Mouse (Mus musculus) lung, embryonic 16.5 days (tissue): ENCODE results near the gene Eml4. TPM values are rescaled to one million over a fixed set of nuclear protein-coding genes. Genes with fewer than 3 reads are reported as not detected.
A peak's percentile ranks its signal among the peaks of the same experiment; 100 is the strongest.

Experiments
- ATAC-seq: fragments of 200-750 bp; cut with Nextera tagmentation; 2 replicates; pipeline ENCODE4 v1.8.0; 2017; ENCODE audit warnings: low read depth, mild to moderate bottlenecking, moderate library complexity
- H3K27ac ChIP-seq: fragments of 300-500 bp; sonication (generic); 2 replicates; pipeline ENCODE4 v1.5.1; 2014; ENCODE audit warnings: mild to moderate bottlenecking, control low read depth, low read length
- H3K27me3 ChIP-seq: fragments of 300-500 bp; sonication (generic); 2 replicates; pipeline ENCODE4 v1.6.1; 2014; ENCODE audit warnings: low read depth, low read length, mixed read lengths; ENCODE audit not compliant: control insufficient read depth, insufficient read depth
- H3K36me3 ChIP-seq: fragments of 300-500 bp; sonication (generic); 2 replicates; pipeline ENCODE4 v1.6.1; 2014; ENCODE audit warnings: low read length; ENCODE audit not compliant: control insufficient read depth, insufficient read depth
- H3K4me1 ChIP-seq: fragments of 300-500 bp; sonication (generic); replicated peaks from 2 replicates; pipeline ENCODE4 v1.6.1; 2014; ENCODE audit warnings: low read length, mixed read lengths; ENCODE audit not compliant: control insufficient read depth, insufficient read depth
- H3K4me2 ChIP-seq: fragments of 300-500 bp; sonication (generic); 2 replicates; pipeline ENCODE4 v1.6.1; 2014; ENCODE audit warnings: low read depth, low read length, control low read depth
- H3K4me3 ChIP-seq: fragments of 300-500 bp; sonication (generic); 2 replicates; pipeline ENCODE4 v1.5.1; 2014; ENCODE audit warnings: mild to moderate bottlenecking, low read length, control low read depth
- H3K9ac ChIP-seq: fragments of 300-500 bp; sonication (generic); 2 replicates; pipeline ENCODE4 v1.6.1; 2014; ENCODE audit warnings: low read length, control low read depth
- H3K9me3 ChIP-seq: fragments of 300-500 bp; sonication (generic); 2 replicates; pipeline ENCODE4 v1.6.1; 2016; ENCODE audit warnings: low read length; ENCODE audit not compliant: control insufficient read depth
- WGBS: fragments of 180-500 bp; shearing (Covaris S2); extraction: QIAGEN DNeasy Blood & Tissue Kit; methylation state at CpG from one replicate; pipeline ENCODE4 v1.1.7; 2014; 5-methylcytosine and 5-hydroxymethylcytosine counted together
- polyA plus RNA-seq: library from polyadenylated mRNA; unstranded; fragments of >200 nt; fragmentation: Nextera tagmentation; extraction: Ambion mirVana; gene quantifications from 2 replicates; pipeline ENCODE4 v1.2.1, GENCODE M21; 2015

Eml4 gene
- polyA plus RNA-seq, 1 experiment from 2014 or later, result 28.6 TPM

DNA sequence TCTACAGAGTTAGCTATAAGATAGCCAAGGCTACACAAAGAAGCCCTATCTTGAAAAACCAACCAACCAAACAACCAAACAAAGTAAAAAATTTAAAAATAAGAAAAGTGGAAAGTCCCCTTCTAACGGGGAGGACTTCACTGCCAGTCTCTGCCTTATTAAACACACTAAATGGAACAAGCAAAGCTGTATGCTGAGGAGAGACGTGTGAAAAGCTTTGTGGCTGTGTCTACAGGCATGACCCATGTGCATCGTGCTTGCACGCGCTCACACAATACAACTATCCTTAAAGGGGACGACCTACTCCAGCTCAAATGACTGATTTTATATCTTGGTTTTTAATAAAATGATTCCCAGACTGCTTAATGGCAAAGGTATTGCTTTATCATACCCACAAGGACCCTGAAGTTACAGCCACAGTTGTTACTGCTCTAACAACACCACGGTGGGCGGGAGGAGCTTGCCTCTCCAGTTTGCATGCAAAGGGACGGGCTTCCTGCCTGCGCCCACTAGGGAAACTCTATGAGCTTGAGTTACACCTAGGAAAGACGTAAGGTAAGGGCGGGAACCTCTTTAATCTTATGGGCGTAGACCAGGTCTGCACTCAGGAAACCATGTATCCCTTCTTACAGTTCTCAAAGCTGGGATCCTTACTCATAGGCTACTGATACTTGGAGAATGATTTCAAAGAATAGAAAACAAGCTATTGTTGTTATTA lies 11.2 kb upstream of the Eml4 start:
- Histone ChIP-seq H3K4me1 (peaks cover 10% of the 10 kb centered on the region), H3K36me3 (no peaks in the 10 kb centered on the region), H3K9ac (no peak overlapping the region), H3K4me2 (no peak overlapping the region), H3K9me3 (no peaks in the 10 kb centered on the region), H3K4me3 (no peak overlapping the region), H3K27me3 (no peaks in the 10 kb centered on the region), H3K27ac (no peak overlapping the region)
- peak; percentile 37; the same call in 1 of the 2 replicates for ATAC-seq
- 68% methylated on average over 13 of the region's 13 CpGs for WGBS

DNA sequence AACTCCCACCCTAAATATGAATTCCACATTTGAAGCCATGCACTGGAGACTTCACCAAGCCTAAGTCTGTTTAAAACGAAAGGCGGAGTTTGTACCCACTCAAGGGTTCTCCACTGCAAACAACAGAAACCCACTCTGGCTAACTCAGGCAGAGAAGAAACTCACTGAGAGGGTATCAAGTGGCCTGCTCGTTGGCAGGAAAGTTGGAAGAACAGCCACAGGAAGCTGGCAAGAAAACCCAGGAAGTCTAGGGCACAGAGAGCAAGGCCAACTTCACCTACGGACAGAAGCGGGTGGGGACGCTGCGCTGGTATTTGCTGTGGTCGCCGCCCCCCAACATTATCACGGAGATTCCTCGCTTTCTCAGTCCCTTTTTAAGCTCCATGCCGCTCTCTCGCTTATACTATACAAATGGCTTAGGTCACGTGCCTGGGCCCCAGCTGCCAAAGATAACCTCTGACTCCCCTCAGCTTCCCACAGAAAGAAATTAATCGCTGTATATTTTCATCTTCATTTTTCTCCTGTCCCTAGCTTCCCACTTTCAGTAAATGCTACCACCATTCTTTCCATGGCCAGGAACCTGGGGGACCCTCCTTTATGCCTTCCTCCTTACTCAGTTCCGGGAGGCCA lies 9.7 kb upstream of the Eml4 start:
- no peaks in the 10 kb centered on the region for H3K27me3 ChIP-seq
- peak overlapping the region; percentile 21 for H3K4me2 ChIP-seq
- H3K9me3 ChIP-seq, result no peaks in the 10 kb centered on the region; the same call in 1 of the 2 replicates
- 23% methylated on average over 16 of the region's 16 CpGs for WGBS
- peaks cover 7% of the 10 kb centered on the region for H3K4me1 ChIP-seq
- H3K27ac ChIP-seq, result peak overlapping the region; percentile 87
- no peak overlapping the region for H3K4me3 ChIP-seq
- H3K36me3 ChIP-seq, result no peaks in the 10 kb centered on the region
- peak; percentile 89 for ATAC-seq
- peak overlapping the region; percentile 32; the same call in 1 of the 2 replicates for H3K9ac ChIP-seq

DNA sequence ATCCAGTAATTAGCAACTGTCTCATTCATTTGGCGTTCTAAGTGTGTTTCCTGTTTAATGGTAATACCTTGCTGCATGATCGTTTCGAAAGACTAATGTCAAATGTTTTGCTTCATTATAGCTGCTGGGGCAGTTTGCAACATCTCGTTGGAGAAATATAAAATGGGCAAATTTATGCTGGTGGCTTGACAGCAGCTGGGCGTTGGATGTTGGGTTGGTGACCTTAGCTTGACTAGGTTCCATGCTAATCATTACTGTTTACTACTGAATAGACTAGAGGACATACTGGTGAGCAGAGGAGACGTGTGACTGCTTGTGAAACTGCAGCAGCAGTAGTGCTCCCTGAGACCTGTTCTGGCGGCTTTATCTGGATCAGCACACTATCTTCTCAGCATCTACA lies 6.5 kb upstream of the Eml4 start:
- H3K36me3 ChIP-seq, result no peaks in the 10 kb centered on the region
- H3K9me3 ChIP-seq, result no peaks in the 10 kb centered on the region; the same call in 1 of the 2 replicates
- H3K27ac ChIP-seq, result no peak overlapping the region
- peaks cover 7% of the 10 kb centered on the region for H3K4me1 ChIP-seq
- 66% methylated on average over 7 of the region's 7 CpGs for WGBS
- no peak for ATAC-seq
- H3K4me2 ChIP-seq, result no peak overlapping the region
- no peaks in the 10 kb centered on the region for H3K27me3 ChIP-seq
- no peak overlapping the region for H3K4me3 ChIP-seq
- H3K9ac ChIP-seq, result no peak overlapping the region

DNA sequence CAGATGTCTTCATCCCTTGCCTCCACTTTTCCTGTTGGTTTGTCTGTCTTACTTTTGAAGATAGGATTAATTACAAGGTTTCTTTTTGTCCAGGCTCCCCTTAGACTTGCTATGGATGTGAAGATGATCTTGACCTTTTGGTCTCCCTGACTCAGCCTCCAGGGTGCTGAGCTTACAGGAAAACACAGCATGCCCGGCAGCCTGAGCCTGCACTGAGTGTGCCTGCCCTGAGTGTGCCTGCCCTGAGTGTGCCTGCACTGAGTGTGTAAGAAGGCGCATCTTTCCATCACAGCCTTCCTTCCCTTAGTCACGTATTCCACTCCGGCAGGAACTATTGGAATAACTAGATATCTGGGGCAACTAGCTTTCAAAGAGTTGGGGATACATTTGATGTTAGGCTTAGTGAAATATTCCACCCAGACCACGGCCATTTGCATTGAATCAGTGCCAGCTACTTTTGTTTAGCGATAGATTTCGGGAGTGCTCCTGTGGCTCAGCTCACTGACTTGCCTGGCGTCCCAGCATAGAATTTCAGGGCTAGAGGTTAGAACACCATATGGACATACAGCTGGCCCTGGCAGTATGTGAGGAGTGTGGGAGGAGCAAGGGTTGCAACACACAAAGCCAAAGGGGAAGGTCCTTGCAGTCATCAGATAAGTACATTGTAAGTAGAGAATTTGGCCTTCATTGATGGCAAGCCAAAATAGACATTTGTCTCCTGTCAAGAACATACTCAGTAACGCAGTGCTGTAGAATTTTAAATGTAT lies 2.5 kb upstream of the Eml4 start:
- no peak overlapping the region for H3K27ac ChIP-seq
- no peak overlapping the region for H3K9ac ChIP-seq
- H3K4me2 ChIP-seq, result no peak overlapping the region
- no peak overlapping the region for H3K4me3 ChIP-seq
- H3K36me3 ChIP-seq, result no peaks in the 10 kb centered on the region
- 74% methylated on average over 9 of the region's 9 CpGs for WGBS
- peak; percentile 46 for ATAC-seq
- peaks cover 12% of the 10 kb centered on the region for H3K4me1 ChIP-seq
- no peaks in the 10 kb centered on the region; the same call in 1 of the 2 replicates for H3K9me3 ChIP-seq
- H3K27me3 ChIP-seq, result no peaks in the 10 kb centered on the region

DNA sequence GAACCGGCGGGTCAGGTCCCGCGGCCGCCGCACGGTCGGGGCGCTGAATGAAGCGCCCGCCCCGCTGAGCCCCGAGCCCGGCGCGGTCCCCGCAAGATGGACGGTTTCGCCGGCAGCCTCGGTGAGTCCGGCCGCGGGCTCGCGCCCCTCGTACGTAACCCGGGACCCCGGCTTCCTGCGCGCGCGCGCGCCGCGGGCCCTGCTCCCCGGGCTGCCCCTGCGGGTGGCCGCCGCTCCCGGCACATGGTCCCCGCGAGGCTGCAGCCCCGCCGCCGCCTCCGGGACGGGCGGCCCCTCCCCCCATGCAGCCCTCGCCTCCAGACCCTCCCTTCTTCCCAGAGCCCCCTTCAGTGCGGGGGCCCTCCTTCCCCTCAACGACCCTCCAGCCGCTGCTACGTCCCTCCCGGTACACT lies 394 bp downstream of the Eml4 start:
- no peaks in the 10 kb centered on the region for H3K9me3 ChIP-seq
- no peaks in the 10 kb centered on the region for H3K27me3 ChIP-seq
- H3K9ac ChIP-seq, result peak overlapping the region; percentile 91
- H3K4me3 ChIP-seq, result peak overlapping the region; percentile 83
- no peaks in the 10 kb centered on the region for H3K36me3 ChIP-seq
- peak overlapping the region; percentile 83 for H3K4me2 ChIP-seq
- WGBS, result under 1% methylated on average over 19 of the region's 57 CpGs
- peak overlapping the region; percentile 79 for H3K27ac ChIP-seq
- H3K4me1 ChIP-seq, result peaks cover 26% of the 10 kb centered on the region
- peak; percentile 54 for ATAC-seq

DNA sequence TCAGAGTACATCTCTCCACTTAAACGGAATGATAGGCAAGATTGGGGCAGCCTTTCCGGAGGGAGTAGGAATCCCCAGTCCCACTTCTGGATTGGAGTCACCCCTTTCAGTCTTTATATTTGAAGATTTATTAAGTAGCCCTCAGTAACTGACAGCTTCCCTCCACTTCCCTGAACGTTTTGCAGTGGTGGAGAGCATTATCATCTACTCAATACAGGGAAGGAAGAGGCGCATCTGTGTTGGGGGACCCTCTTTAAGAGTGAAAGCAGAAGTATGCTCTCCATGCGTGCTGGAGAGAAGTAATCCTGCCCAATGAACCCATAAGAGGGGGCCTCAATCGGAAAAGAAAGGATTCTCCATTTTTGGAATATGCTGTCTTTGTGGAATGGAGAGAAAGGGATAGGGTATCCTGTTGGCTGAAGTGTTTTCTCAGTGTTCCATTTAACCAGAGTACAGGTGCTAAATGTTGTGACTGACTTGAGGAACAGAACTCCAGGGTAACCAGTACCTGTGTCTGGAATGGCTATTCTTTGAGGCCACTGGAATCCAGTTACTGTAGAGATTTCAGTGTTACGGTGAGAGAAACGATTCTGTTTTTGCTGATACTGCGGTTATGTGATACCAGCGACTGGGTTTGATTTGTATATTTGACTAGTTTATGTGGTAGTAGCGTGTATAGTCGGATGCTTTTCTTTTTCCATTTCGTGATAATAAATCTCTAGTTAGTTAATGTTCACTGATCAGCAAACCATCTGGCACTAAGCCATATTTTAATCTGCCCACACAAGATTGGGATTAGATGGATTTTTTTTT lies 1.1 kb downstream of the Eml4 start:
- Histone ChIP-seq H3K4me3 (peak overlapping the region; percentile 83), H3K27me3 (no peaks in the 10 kb centered on the region), H3K27ac (peak overlapping the region; percentile 79), H3K4me1 (peaks cover 29% of the 10 kb centered on the region), H3K9me3 (no peaks in the 10 kb centered on the region), H3K9ac (peak overlapping the region; percentile 91), H3K36me3 (no peaks in the 10 kb centered on the region), H3K4me2 (peak overlapping the region; percentile 83)
- 2% methylated on average over 13 of the region's 13 CpGs for WGBS
- ATAC-seq, result no peak

DNA sequence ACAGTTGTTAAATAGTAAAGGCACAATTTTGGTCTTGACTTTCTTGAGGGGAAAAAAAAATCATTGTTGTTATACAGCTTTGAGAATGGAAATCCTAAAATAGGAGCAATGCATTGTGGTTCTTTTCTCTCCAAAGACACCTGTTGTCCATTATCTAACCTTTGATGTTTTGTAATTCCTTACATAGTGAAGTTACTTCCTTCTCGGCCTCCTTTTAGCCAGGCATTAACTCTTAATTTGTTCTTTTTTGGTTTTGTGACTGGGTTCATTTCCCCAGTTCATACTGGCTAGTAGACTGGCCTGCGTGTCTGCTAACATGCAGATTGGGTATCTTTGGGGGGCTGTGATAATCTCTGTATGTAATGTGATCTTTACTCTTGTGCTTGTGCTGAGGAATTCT lies 1.7 kb downstream of the Eml4 start:
- Histone ChIP-seq H3K4me3 (peak overlapping the region; percentile 23), H3K4me2 (peak overlapping the region; percentile 83), H3K4me1 (peaks cover 29% of the 10 kb centered on the region), H3K9me3 (no peaks in the 10 kb centered on the region), H3K36me3 (no peaks in the 10 kb centered on the region), H3K9ac (peak overlapping the region; percentile 45; the same call in 1 of the 2 replicates), H3K27ac (no peak overlapping the region), H3K27me3 (no peaks in the 10 kb centered on the region)
- WGBS, result 3% methylated on average over 2 of the region's 2 CpGs
- ATAC-seq, result no peak

DNA sequence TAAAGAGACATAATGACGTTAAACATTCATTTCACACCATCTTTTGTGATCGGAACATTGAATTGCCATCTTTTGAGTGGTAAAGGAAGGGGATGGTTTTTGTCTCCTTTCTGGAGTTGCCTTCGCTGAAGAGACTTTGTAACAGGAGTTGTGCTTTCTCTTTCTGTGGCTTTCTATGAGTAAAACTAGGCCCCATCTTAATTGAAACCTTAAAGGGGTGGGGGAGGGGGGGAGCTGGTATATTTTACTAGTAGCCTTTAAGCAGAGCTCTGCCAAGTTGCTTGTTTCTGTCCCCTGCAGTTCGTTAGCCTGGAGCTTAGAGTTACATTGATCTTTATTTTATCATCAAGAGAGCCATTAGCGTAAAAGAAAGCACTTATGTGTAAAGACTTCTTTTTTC lies 2.3 kb downstream of the Eml4 start:
- Histone ChIP-seq H3K9me3 (no peaks in the 10 kb centered on the region), H3K4me3 (peak overlapping the region; percentile 23), H3K9ac (peak overlapping the region; percentile 45; the same call in 1 of the 2 replicates), H3K27ac (peak overlapping the region; percentile 36; the same call in 1 of the 2 replicates), H3K27me3 (no peaks in the 10 kb centered on the region), H3K4me1 (peaks cover 31% of the 10 kb centered on the region), H3K36me3 (no peaks in the 10 kb centered on the region), H3K4me2 (peak overlapping the region; percentile 83)
- no peak for ATAC-seq
- WGBS, result 18% methylated on average over 5 of the region's 5 CpGs
